Mouse (Mus musculus) limb, embryonic 12.5 days (tissue): ENCODE data around the gene Rgs9. TPM values are rescaled to one million over a fixed set of nuclear protein-coding genes. Genes with fewer than 3 reads are reported as not detected.

Experiments used
- ATAC-seq: fragments of 200-750 bp; cut with Nextera tagmentation; 2 replicates; pipeline ENCODE4 v1.8.0; 2017; ENCODE audit warnings: low read depth, moderate TSS enrichment; ENCODE audit not compliant: insufficient number of reproducible peaks, insufficient read depth, low FRiP score, low TSS enrichment
- H3K27ac ChIP-seq: fragments of 300-500 bp; sonication (generic); 2 replicates; pipeline ENCODE4 v1.5.1; 2016; ENCODE audit warnings: mild to moderate bottlenecking, moderate library complexity
- H3K27me3 ChIP-seq: fragments of 300-500 bp; sonication (generic); 2 replicates; pipeline ENCODE4 v1.6.1; 2016; ENCODE audit warnings: mild to moderate bottlenecking, moderate library complexity
- H3K36me3 ChIP-seq: fragments of 300-500 bp; sonication (generic); 2 replicates; pipeline ENCODE4 v1.6.1; 2016; ENCODE audit warnings: mild to moderate bottlenecking, moderate library complexity
- H3K4me1 ChIP-seq: fragments of 300-500 bp; sonication (generic); replicated peaks from 2 replicates; pipeline ENCODE4 v1.6.1; 2016
- H3K4me2 ChIP-seq: fragments of 300-500 bp; sonication (generic); 2 replicates; pipeline ENCODE4 v1.6.1; 2016; ENCODE audit warnings: mild to moderate bottlenecking, moderate library complexity
- H3K4me3 ChIP-seq: fragments of 300-500 bp; sonication (generic); replicated peaks from 2 replicates; pipeline ENCODE4 v1.5.1; 2016; ENCODE audit warnings: mild to moderate bottlenecking
- H3K9ac ChIP-seq: fragments of 300-500 bp; sonication (generic); replicated peaks from 2 replicates; pipeline ENCODE4 v1.6.1; 2016; ENCODE audit warnings: mild to moderate bottlenecking, moderate library complexity
- H3K9me3 ChIP-seq: fragments of 300-500 bp; sonication (generic); 2 replicates; pipeline ENCODE4 v1.6.1; 2016; ENCODE audit warnings: mild to moderate bottlenecking, moderate library complexity
- WGBS: fragments of 180-500 bp; shearing (Covaris S2); methylation state at CpG from one replicate; pipeline ENCODE4 v1.1.7; 2016; 5-methylcytosine and 5-hydroxymethylcytosine counted together
- polyA plus RNA-seq: library from polyadenylated mRNA; unstranded; fragments of >200 nt; fragmentation: Nextera tagmentation; extraction: Ambion mirVana; gene quantifications from 2 replicates; pipeline ENCODE4 v1.2.1, GENCODE M21; 2016

The Rgs9 gene
- polyA plus RNA-seq, 1 experiment from 2014 or later = 4.1 TPM

DNA sequence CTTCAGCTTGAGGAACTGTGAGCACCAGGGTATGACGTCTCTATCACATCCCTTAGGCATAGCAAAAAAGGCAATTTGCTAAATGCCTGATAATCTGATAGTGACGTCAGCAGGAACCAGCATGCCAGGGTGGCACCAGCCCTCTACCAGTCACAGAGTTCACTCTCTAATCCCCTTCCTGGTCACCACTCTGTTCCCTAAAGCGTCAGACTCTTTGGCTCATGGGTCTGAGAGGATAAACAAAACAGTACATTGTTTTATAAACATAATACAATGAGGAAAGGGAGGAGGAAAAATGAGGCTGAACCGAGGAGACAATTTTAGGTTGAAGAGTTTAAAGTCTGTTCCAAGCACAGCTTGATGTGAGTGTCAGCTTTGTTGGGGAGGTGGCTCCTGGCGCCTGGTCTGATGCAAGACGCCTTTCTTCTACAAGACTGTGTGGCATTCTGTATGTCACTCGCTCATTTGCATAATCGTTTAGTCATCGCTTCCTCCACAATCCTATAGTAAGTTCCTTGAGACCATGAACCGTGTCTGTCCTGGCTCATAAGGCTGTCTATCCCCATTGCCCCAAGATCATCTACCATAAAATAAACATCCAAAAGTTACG is 33.7 kb downstream of the Rgs9 start:
- peaks cover 11% of the 10 kb centered on the region for H3K4me1 ChIP-seq
- no peak overlapping the region for H3K9ac ChIP-seq
- H3K27me3 ChIP-seq = no peaks in the 10 kb centered on the region
- no peaks in the 10 kb centered on the region for H3K36me3 ChIP-seq
- peaks cover 4% of the 10 kb centered on the region; the same call in 1 of the 2 replicates for H3K9me3 ChIP-seq
- 79% methylated on average over 11 of the region's 11 CpGs for WGBS
- no peak overlapping the region for H3K4me2 ChIP-seq
- H3K4me3 ChIP-seq = no peak overlapping the region
- ATAC-seq = no peak
- H3K27ac ChIP-seq = no peak overlapping the region

DNA sequence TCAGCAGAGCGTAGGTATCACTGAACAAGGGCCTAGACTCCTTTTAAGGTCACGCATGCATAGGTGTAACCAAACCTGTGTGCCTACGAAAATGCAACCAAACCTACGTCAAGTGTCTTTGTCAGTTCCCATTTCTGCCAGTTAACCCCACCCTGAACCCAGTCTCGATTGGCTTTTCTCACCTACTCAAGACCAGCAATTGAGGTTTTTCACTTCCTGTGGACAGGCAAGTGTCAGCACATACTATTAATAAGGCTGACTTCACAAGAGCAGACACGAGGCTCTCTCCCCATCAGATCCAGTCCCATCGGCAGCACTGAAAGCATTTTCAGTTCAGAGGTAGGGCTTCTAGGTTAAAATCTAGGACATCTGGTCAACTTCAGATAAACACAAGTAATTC is 37.4 kb downstream of the Rgs9 start:
- ATAC-seq = no peak
- H3K4me1 ChIP-seq = no peaks in the 10 kb centered on the region
- no peak overlapping the region for H3K9ac ChIP-seq
- H3K9me3 ChIP-seq = peaks cover 4% of the 10 kb centered on the region; the same call in 1 of the 2 replicates
- H3K36me3 ChIP-seq = 0 out of 2 replicates have a peak, but pooled peaks cover 4% of the 10 kb centered on the region
- no peak overlapping the region for H3K4me3 ChIP-seq
- H3K4me2 ChIP-seq = no peak overlapping the region
- 92% methylated on average over 7 of the region's 7 CpGs for WGBS
- no peaks in the 10 kb centered on the region for H3K27me3 ChIP-seq
- H3K27ac ChIP-seq = no peak overlapping the region

GRCm38 (mm10) chr11:109258941-109259910 is 38.7 kb downstream of the Rgs9 start:
- WGBS = 91% methylated on average over 32 of the region's 32 CpGs
- Histone ChIP-seq H3K9me3 (peaks cover 4% of the 10 kb centered on the region; the same call in 1 of the 2 replicates), H3K27me3 (no peaks in the 10 kb centered on the region), H3K9ac (no peak overlapping the region), H3K4me3 (no peak overlapping the region), H3K27ac (no peak overlapping the region), H3K36me3 (0 out of 2 replicates have a peak, but pooled peaks cover 4% of the 10 kb centered on the region), H3K4me2 (no peak overlapping the region), H3K4me1 (no peaks in the 10 kb centered on the region)
- ATAC-seq = no peak

- Histone ChIP-seq H3K27me3 (no peaks in the 10 kb centered on the region), H3K9me3 (peaks cover 4% of the 10 kb centered on the region; the same call in 1 of the 2 replicates), H3K4me3 (no peak overlapping the region), H3K27ac (no peak overlapping the region), H3K36me3 (0 out of 2 replicates have a peak, but pooled peaks cover 4% of the 10 kb centered on the region), H3K9ac (no peak overlapping the region), H3K4me1 (peaks cover 4% of the 10 kb centered on the region), H3K4me2 (no peak overlapping the region)
- ATAC-seq = no peak
- 89% methylated on average over 2 of the region's 2 CpGs for WGBS
These were observed 40.1 kb downstream of the Rgs9 start for GRCm38 (mm10) chr11:109257824-109258223.

DNA sequence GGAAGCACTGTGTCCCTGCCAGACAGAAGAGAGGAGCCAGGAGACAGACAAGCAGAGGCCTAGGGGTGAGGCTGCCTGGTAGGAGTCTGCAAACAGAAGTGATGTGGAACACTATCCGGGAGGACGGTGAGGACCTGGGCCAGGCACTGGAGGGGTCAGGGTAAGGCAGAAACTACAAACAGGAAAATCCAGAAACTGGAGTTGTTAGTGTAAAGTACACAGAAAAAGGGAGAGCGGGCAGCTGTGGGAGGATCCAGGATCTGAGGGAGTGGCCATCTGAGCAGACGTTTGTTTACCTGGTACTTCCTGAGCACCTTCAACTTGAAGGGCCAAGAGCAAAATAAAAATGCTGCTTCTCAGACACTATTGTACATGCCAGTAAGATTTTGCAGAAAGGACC is 42.9 kb downstream of the Rgs9 start:
- H3K4me1 ChIP-seq = peaks cover 14% of the 10 kb centered on the region
- no peak for ATAC-seq
- H3K36me3 ChIP-seq = 0 out of 2 replicates have a peak, but pooled peaks cover 4% of the 10 kb centered on the region
- 73% methylated on average over 4 of the region's 4 CpGs for WGBS
- H3K9me3 ChIP-seq = no peaks in the 10 kb centered on the region
- no peaks in the 10 kb centered on the region for H3K27me3 ChIP-seq
- H3K9ac ChIP-seq = no peak overlapping the region
- H3K4me3 ChIP-seq = no peak overlapping the region
- no peak overlapping the region for H3K27ac ChIP-seq
- no peak overlapping the region for H3K4me2 ChIP-seq

GRCm38 (mm10) chr11:109252483-109252882 is 45.4 kb downstream of the Rgs9 start:
- Histone ChIP-seq H3K36me3 (no peaks in the 10 kb centered on the region), H3K4me1 (peaks cover 14% of the 10 kb centered on the region), H3K27ac (no peak overlapping the region), H3K4me2 (no peak overlapping the region), H3K9me3 (0 out of 2 replicates have a peak, but pooled peaks cover 5% of the 10 kb centered on the region), H3K9ac (no peak overlapping the region), H3K27me3 (no peaks in the 10 kb centered on the region), H3K4me3 (no peak overlapping the region)
- ATAC-seq = no peak
- whole genome bisulfite sequencing = 14% methylated on average over 5 of the region's 5 CpGs

DNA sequence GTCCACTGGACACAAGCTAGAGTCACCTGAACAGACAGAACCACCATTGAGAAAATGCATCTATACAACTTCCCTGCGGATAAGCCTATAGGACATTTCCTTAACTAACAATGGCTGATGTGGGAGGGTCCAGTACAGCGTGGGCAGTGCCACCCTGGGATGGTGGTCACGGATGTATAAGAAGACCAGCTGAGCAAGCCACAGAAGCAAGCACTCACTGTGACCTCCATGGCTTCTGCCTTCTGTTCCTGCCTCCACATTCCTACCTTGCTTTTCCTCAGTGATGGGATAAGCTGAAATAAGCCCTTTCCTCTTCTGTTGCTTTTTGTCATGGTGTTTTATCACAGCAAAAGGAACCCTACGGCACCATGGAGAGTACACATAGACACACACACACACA is 47.4 kb downstream of the Rgs9 start:
- Histone ChIP-seq H3K27me3 (peaks cover 9% of the 10 kb centered on the region; the same call in 1 of the 2 replicates), H3K4me3 (no peak overlapping the region), H3K27ac (no peak overlapping the region), H3K9ac (no peak overlapping the region), H3K36me3 (no peaks in the 10 kb centered on the region), H3K9me3 (0 out of 2 replicates have a peak, but pooled peaks cover 5% of the 10 kb centered on the region), H3K4me2 (no peak overlapping the region), H3K4me1 (peaks cover 14% of the 10 kb centered on the region)
- 93% methylated on average over 4 of the region's 4 CpGs for WGBS
- no peak for ATAC-seq

DNA sequence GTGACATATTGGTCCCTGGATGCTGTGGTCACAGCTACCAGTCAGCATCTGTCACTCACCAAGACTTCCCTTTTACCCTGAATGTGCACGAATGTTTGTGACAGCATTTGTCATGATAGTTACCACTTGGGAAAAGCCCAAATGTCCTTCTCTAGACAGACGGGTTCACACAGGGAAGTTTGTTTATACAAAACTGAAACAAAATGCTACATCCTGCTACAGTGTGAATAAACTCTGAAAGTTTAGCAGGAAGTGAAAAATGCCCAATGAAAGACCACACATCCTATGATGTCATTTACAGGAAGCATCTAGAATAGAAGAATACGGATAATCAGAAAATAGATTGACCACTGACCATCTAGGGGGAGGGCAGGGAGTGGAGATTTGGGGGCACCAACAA is 51.0 kb downstream of the Rgs9 start:
- Histone ChIP-seq H3K9me3 (0 out of 2 replicates have a peak, but pooled peaks cover 5% of the 10 kb centered on the region), H3K27ac (no peak overlapping the region), H3K9ac (no peak overlapping the region), H3K27me3 (peaks cover 9% of the 10 kb centered on the region; the same call in 1 of the 2 replicates), H3K36me3 (no peaks in the 10 kb centered on the region), H3K4me2 (no peak overlapping the region), H3K4me3 (no peak overlapping the region), H3K4me1 (peaks cover 2% of the 10 kb centered on the region)
- ATAC-seq = no peak
- 76% methylated on average over 3 of the region's 3 CpGs for WGBS

DNA sequence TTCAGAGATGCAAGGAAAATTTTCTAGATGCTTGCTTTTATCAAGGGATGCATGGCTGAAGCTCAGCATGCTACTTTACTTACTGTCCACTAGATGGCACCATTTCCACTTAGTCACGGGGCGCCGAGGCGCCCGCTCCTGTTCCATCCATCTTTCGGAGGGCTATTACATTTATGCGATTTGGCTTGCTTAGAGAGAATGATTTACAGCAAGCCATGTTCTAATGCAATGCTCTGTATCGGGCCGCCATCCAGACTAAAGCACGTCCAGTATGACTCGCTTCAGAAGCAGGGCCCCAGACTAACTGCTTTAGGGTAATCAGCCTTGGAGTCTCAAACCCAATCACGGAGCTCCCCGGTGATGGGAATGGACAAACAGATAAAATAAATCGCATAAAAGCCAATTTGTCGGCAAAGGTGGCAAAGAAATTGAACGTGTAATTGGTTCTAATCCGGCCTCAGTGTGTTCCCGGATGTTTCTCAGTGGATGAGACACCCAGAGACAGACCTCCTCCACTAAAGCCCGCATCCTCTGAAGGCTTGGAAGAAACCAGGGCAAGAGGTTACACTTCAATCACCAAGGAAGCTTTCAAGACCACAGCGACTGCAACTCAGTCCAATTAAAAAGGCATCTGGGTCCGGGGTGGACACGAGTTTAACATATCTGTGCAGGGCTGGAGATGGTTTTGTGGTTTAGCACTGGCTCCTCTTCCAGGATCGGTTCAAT is 53.1 kb downstream of the Rgs9 start:
- peak; percentile 76 for ATAC-seq

GRCm38 (mm10) chr11:109240126-109240525 is 57.8 kb downstream of the Rgs9 start:
- H3K4me1 ChIP-seq = peaks cover 7% of the 10 kb centered on the region
- no peaks in the 10 kb centered on the region for H3K36me3 ChIP-seq
- peaks cover 5% of the 10 kb centered on the region; the same call in 1 of the 2 replicates for H3K27me3 ChIP-seq
- H3K9ac ChIP-seq = no peak overlapping the region
- H3K9me3 ChIP-seq = no peaks in the 10 kb centered on the region
- no peak overlapping the region for H3K4me2 ChIP-seq
- 86% methylated on average over 4 of the region's 4 CpGs for WGBS
- ATAC-seq = no peak
- no peak overlapping the region for H3K27ac ChIP-seq
- H3K4me3 ChIP-seq = no peak overlapping the region

More for the DNA sequence above, 53.1 kb downstream of the Rgs9 start:
- H3K4me3 ChIP-seq = peak overlapping the region; percentile 14; the same call in 1 of the 2 replicates
- no peak overlapping the region for H3K9ac ChIP-seq
- H3K9me3 ChIP-seq = 0 out of 2 replicates have a peak, but pooled peaks cover 5% of the 10 kb centered on the region
- H3K36me3 ChIP-seq = no peaks in the 10 kb centered on the region
- 16% methylated on average over 23 of the region's 23 CpGs for WGBS
- peak overlapping the region; percentile 45 for H3K4me2 ChIP-seq
- peaks cover 9% of the 10 kb centered on the region; the same call in 1 of the 2 replicates for H3K27me3 ChIP-seq
- no peak overlapping the region for H3K27ac ChIP-seq
- H3K4me1 ChIP-seq = no peaks in the 10 kb centered on the region
